Mouse (Mus musculus) Patski (cell line): ENCODE measurements around the gene Kif6. TPM values are rescaled to one million over a fixed set of nuclear protein-coding genes. Genes with fewer than 3 reads are reported as not detected.

Source experiments
- ATAC-seq: fragments of 100-300 bp; one replicate; pipeline ENCODE4 v1.8.0; 2021
- CTCF ChIA-PET: fragments of 350-600 bp; sonication (Branson Sonifier 250); formaldehyde crosslinking; loops from one replicate; lab custom pipeline; 2022; ENCODE audit warnings: inconsistent platforms; lab: Charles Lee
- POLR2A ChIA-PET: fragments of 350-600 bp; sonication (Branson Sonifier 250); formaldehyde crosslinking; loops from one replicate; lab custom pipeline; 2022; ENCODE audit warnings: antibody characterized with exemption, inconsistent platforms; lab: Charles Lee
- DNase-seq: peaks from one replicate; pipeline ENCODE4 v3.0.0-alpha.2; 2011; ENCODE audit warnings: low read depth, low spot score
- H3K27me3 ChIP-seq: fragments of 371-371 bp; one replicate; pipeline ENCODE4 v1.5.1; 2021
- CTCF ChIP-seq: fragments of 100-300 bp; IDR thresholded peaks from one replicate; pipeline ENCODE4 v1.5.1; 2021
- in situ Hi-C: fragments of 300-500 bp; cut with MboI; formaldehyde crosslinking; loops from 3 replicates; pipeline ENCODE4 v1.11.1; 2018; ENCODE audit warnings: low pct_unique_long_range_greater_than_20kb, mixed read lengths
- polyA plus RNA-seq: library from polyadenylated mRNA; unstranded; gene quantifications from one replicate; pipeline ENCODE4 v1.2.3, GENCODE M21; 2021

Kif6 gene
- polyA plus RNA-seq, 1 experiment from 2014 or later: 3.2 TPM

DNA sequence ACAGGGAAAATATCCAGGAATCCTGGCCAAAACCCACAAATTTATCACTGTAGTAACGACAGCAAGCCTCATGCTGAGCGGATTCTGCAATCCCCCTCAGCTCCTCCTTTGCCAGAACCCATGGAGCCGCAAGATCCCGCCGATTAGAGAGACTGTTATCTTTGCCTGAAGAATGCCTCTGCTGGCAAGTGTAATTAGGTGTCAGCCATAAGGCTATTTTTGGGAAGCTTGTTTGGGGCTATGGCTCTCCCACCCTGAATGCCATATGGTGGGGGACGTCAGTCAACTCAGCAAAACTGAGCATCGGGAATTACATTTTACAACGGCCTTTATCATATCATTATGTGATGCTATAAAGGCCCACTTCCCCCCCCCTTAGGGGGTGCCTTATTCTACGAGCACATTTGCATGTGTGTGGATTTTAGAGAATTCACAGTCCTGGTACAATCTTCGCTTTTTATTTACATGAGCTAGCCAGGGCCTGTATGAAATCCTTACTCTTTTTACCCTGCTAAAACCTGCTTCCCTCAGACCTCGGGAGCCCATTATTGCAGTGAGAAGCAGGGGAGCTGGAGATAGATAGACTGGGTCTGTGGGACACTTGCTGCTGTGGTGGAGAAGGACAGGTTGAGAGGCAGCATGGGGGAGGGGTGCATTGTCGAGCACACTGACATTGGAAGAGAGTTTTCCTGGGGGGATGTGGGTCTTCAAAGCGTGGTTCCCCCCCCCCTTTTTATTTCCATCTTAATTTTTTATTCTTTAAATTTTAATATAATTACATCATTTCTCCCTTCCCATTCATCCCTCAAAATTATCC is 252.6 kb downstream of the Kif6 start:
- CTCF ChIA-PET: interaction anchor here (0.6 to 1.4 kb wide), 3 partner anchors 337 to 399 kb away, joined by 3 to 4 read pairs (median 3); no protein-coding TSS in a partner anchor
- POLR2A ChIA-PET: no interaction called here

DNA sequence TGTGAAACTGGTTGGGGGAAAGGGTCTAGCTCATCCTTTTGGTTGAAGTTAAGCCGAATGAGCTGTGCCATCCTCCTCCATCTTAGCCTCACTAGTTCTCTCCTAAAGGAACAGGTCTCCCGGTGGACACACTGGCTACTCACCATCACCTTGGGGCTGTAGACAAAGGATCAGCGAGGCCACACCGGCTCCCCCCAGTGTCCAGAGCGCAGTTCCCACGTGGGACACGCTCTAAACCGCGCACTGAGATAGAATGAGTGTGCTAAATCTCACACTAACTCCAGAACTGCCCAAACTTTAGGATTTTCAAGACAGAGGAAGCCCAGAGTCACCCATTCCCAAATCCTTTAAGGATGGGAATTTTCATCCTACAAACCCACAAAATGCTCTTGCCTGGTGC is 254.3 kb downstream of the Kif6 start:
- in situ Hi-C loops: no loop called here
- peak; percentile 33 for ATAC-seq
- DNase-seq: no peak
- peak; percentile 65 for TF ChIP-seq CTCF
- CTCF ChIA-PET: interaction anchor here (1.0 to 1.2 kb wide), 2 partner anchors 14 to 17 kb away, joined by 3 read pairs; no protein-coding TSS in a partner anchor
- no peaks in the 10 kb centered on the region for H3K27me3 ChIP-seq
- POLR2A ChIA-PET: interaction anchor here (1.0 kb wide), 1 partner anchor 141 kb away, joined by 3 read pairs; no protein-coding TSS in a partner anchor

More for the DNA sequence above, 252.6 kb downstream of the Kif6 start:
- no peak for TF ChIP-seq CTCF
- no peak for ATAC-seq
- in situ Hi-C loops: no loop called here
- DNase-seq: no peak
- no peaks in the 10 kb centered on the region for H3K27me3 ChIP-seq

DNA sequence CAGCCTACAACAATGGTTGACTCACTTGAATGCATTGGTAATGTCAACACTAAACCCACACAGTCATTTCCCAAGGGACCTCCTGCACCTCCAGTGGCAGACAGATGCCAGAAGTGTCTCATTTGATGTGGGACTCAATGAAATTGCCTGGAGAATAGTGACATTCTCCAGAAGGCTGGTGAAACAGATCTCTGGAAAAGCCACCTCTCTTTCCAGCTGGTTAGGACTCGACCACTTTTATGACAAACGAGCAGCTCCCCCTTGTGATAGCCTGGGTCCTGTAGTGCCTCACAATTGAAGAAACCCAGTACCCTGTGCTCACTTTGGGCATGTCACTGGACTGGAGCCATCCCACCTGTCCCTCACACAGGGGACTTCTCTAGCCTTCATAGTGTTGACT is 257.4 kb downstream of the Kif6 start:
- CTCF ChIA-PET: interaction anchor here (1.4 kb wide), 1 partner anchor 27 kb away, joined by 3 read pairs; no protein-coding TSS in a partner anchor
- DNase-seq (no peak), ATAC-seq (no peak)

DNA sequence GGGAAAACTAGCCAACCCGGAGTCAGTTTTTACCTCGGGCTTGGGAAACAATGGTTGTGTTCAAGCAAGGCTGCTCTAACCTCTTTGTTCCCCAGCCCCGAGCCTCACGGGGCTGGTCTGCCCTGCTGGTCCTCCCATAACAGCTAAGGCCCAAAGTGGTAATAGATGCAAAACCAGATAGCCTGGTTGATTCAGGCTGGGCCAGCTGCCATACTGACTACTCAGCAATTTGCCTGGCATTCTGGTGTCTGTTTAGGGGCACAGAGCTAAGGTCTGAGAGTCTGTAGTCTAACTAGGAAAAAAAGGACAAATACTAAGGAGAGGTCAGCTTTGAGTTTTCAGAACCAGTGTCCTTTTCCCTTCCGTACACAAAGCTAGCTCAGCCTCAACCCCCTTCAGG is 259.8 kb downstream of the Kif6 start:
- in situ Hi-C loops: loop anchor here (5.0 to 25.0 kb wide), 3 partner anchors 347 to 612 kb away; no protein-coding TSS in a partner anchor
- TF ChIP-seq CTCF: no peak
- ATAC-seq: no peak

More for the DNA sequence above, 257.4 kb downstream of the Kif6 start:
- no peaks in the 10 kb centered on the region for H3K27me3 ChIP-seq
- POLR2A ChIA-PET: interaction anchor here (0.6 kb wide), 1 partner anchor 340 kb away, joined by 3 read pairs; no protein-coding TSS in a partner anchor
- in situ Hi-C loops: no loop called here
- peak; percentile 40 for TF ChIP-seq CTCF

DNA sequence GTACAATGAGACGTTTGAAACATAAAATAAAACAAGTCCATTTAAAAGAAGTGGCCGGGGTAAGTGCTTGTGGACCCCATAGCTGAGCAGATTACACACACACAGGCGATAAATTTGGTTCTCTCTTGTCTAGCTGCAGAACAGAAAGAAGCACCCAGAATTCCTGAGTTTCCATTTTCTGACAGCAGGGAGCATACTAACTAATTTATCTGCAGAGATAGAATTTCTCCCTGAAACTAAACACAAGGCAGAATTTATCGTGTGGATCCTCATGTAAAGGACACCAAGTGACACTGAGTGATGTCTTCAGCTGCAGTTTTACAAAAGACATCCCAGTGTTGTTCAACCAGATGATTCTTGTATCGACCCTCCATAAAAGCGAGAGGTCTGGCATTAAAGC is 260.5 kb downstream of the Kif6 start:
- POLR2A ChIA-PET: no interaction called here
- CTCF ChIA-PET: no interaction called here
- no peak for TF ChIP-seq CTCF
- H3K27me3 ChIP-seq: no peaks in the 10 kb centered on the region
- in situ Hi-C loops: loop anchor here (5.0 to 25.0 kb wide), 3 partner anchors 348 to 613 kb away; no protein-coding TSS in a partner anchor
- no peak for ATAC-seq
- no peak for DNase-seq

More for the DNA sequence above, 259.8 kb downstream of the Kif6 start:
- no peak for DNase-seq
- CTCF ChIA-PET: no interaction called here
- POLR2A ChIA-PET: no interaction called here
- H3K27me3 ChIP-seq: no peaks in the 10 kb centered on the region

DNA sequence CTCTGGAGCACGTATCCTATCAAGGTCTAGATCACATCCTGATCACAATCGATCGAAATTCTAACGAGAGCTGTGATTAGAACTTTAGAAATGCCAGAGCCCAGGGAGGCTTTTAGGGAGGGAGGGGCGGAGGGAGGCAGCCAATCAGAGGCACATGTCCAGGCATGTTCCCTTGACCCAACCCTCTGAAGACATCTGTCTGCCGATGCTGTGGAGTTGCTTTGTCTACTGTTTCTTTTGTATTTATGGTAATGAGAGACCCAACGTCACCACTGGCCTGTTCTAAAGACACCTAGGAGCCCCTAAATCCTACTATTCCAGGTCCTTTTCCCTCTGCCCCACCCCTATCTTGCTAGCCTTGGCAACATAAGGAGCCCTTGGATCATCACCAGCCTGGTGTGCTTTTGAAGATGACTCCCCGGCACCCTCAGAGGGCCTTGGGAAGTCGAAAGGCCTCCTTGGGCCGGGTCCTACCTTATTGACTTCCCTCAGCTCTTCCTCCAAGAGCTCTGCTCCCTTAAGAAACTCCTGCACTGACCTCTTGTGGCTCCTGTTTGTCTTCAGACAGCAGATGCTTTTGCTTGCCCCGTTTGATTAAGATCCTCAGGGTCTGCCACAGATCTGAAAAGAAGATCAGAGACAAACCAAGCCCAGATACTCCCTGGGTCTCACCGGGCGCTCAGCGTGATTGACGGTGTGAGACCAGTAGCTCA is 261.2 kb downstream of the Kif6 start:
- ATAC-seq (no peak), DNase-seq (no peak)
- CTCF ChIA-PET: no interaction called here
- in situ Hi-C loops: loop anchor here (5.0 to 25.0 kb wide), 3 partner anchors 349 to 614 kb away; no protein-coding TSS in a partner anchor
- POLR2A ChIA-PET: no interaction called here
- TF ChIP-seq CTCF: no peak
- no peaks in the 10 kb centered on the region for H3K27me3 ChIP-seq

DNA sequence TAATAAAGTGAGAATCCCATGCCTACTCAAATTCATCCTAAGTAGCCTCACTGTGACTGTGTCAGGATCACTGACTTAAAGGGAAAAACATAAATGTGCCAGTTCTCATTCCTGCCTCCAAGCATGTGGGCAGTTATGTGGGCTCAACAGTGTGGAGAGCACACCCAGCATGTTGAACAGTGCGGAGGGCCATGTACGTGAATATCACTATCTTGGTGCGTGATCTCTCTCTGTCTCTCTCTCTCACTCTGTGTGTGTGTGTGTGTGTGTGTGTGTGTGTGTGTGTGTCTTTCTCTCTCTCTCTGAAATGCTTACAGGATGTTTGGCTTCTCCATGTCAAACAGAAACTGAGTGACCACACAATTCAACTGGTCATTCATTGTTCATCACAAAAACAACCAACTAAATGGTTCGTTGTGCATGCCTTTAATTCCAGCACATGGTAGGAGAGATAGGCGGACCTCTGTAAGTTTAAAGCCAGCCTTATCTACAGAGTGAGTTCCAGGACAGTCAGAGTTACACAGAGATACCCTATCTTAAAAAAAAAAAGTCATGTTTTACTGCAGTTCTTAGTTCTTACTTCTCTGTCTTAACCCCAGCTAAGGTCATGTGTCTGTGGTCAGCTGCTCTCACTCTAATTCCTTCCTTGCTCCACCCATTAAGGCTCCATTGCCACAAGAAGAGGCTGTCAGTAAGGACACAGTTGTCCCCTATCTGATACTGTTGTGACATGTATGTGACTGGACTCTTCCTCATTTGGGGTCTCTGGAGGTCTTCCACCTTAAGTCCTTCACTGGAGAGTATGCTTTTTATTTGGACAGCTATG is 266.2 kb downstream of the Kif6 start:
- TF ChIP-seq CTCF: no peak
- ATAC-seq: no peak
- ChIA-PET CTCF (no interaction called here), POLR2A (no interaction called here)
- in situ Hi-C loops: loop anchor here (25.0 kb wide), 1 partner anchor 619 kb away; no protein-coding TSS in a partner anchor
- no peak for DNase-seq
- no peaks in the 10 kb centered on the region for H3K27me3 ChIP-seq

DNA sequence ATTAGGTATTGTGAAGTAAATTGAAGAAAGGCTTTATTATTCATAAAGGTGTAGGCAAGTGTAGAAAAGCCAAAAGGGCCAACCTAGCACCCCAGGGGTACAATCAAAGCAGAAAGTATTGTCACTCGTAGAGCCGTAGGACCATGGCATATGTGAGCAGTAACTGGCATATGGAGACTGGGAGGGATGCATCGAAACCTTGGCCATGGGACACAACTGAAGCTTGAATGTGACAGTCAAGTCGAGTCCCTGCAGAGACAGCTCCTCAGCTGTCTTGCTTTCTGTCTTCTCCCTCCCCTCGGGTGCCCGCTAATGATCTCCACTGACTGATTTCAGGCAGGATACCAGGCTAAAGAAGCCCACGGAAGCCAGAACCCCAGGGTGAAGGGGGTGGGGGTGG is 266.9 kb downstream of the Kif6 start:
- no peaks in the 10 kb centered on the region for H3K27me3 ChIP-seq
- no peak for DNase-seq
- no peak for TF ChIP-seq CTCF
- CTCF ChIA-PET: no interaction called here
- in situ Hi-C loops: loop anchor here (25.0 kb wide), 1 partner anchor 619 kb away; no protein-coding TSS in a partner anchor
- POLR2A ChIA-PET: no interaction called here
- ATAC-seq: no peak

DNA sequence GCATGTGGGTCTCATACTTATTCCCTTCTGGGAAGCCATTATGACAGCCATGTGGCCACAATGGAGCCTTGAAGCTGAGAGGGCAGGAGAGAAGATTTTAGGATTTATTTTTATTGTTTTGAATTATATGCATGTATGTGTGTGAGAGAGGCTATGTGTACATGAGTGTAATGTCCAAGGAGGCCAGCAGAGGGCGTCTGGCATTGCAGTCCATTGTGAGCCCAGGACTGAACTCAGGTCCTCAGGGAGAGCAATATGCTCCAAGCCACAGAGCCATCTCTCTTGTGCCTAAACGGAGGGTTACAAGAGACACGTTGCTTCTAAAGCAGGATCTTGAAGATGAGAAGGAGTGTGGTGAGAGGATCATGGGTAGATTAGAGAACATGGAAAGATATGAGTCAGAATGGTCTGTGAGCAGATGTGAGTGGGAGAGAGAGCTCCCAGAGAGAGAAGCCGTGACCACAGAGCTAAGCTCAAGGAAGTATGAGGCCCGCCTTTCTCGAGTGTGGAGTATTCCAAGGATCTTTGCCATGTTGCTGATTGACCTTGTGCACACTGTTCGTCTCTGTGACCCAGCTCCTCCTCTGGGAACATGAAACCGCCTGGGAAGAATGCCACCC is 268.3 kb downstream of the Kif6 start:
- H3K27me3 ChIP-seq: no peaks in the 10 kb centered on the region
- TF ChIP-seq CTCF: no peak
- ChIA-PET POLR2A (no interaction called here), CTCF (interaction anchor here (0.8 to 1.3 kb wide), 2 partner anchors 14 to 415 kb away, joined by 3 read pairs; no protein-coding TSS in a partner anchor)
- in situ Hi-C loops: loop anchor here (25.0 kb wide), 1 partner anchor 621 kb away; no protein-coding TSS in a partner anchor
- no peak for ATAC-seq
- DNase-seq: no peak
